Mouse (Mus musculus): ENCODE results near the gene Orai1. TPM values are rescaled to one million over a fixed set of nuclear protein-coding genes. Genes with fewer than 3 reads are reported as not detected.

Orai1 gene
- polyA plus RNA-seq, 1 experiment = 68.5 TPM

DNA sequence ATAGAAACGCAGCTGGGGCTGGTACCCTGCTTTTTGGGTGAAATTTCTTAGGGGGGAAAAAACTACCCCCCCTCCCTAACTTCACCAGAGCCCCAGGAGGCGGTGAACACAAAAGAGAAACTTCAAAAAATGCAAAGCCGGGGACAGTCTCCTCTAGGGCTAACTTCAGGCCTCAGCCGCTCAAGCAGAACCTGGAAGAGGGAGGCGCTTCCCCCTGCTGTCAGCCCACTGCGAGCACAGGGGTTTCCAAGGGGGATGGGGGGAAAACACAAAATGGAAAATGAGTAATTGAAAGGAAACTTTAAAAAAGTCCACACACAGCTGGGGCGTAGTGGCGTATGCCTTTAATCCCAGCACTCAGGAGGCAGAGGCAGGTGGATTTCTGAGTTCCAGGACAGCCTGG is 28.8 kb upstream of the Orai1 start:
- Histone ChIP-seq H3K4me1 (ENCODE audit: control insufficient read depth, insufficient read depth, low read length) (peaks cover 14% of the 10 kb centered on the region), H3K4me3 (ENCODE audit: insufficient read depth, low read length) (peak overlapping the region; percentile 65), H3K27ac (ENCODE audit: insufficient read depth, low read depth, low read length) (0 out of 2 replicates have a peak overlapping the region, but pooled peaks have one; percentile 13)

GRCm38 (mm10) chr5:122987211-122988020 is 27.5 kb upstream of the Orai1 start:
- peak overlapping the region; percentile 65 for H3K4me3 ChIP-seq (ENCODE audit: insufficient read depth, low read length)
- no peak for TF ChIP-seq POLR2A (IDR thresholded peaks at IDR 0.05; ENCODE audit: borderline replicate concordance, low read depth, low read length)
- no peak for TF ChIP-seq CTCF (IDR thresholded peaks at IDR 0.05; ENCODE audit: low read depth, low read length)
- peak overlapping the region; percentile 93 for H3K27ac ChIP-seq (ENCODE audit: insufficient read depth, low read depth, low read length)
- peaks cover 19% of the 10 kb centered on the region for H3K4me1 ChIP-seq (ENCODE audit: control insufficient read depth, insufficient read depth, low read length)

More for the DNA sequence above, 28.8 kb upstream of the Orai1 start:
- TF ChIP-seq POLR2A (IDR thresholded peaks at IDR 0.05; ENCODE audit: borderline replicate concordance, low read depth, low read length) (no peak), CTCF (IDR thresholded peaks at IDR 0.05; ENCODE audit: low read depth, low read length) (no peak)

GRCm38 (mm10) chr5:122988021-122988751 is 26.7 kb upstream of the Orai1 start:
- H3K4me1 ChIP-seq (ENCODE audit: control insufficient read depth, insufficient read depth, low read length) = peaks cover 20% of the 10 kb centered on the region
- no peak for TF ChIP-seq POLR2A (IDR thresholded peaks at IDR 0.05; ENCODE audit: borderline replicate concordance, low read depth, low read length)
- no peak for TF ChIP-seq CTCF (IDR thresholded peaks at IDR 0.05; ENCODE audit: low read depth, low read length)
- H3K27ac ChIP-seq (ENCODE audit: insufficient read depth, low read depth, low read length) = peak overlapping the region; percentile 93
- peak overlapping the region; percentile 65 for H3K4me3 ChIP-seq (ENCODE audit: insufficient read depth, low read length)

DNA sequence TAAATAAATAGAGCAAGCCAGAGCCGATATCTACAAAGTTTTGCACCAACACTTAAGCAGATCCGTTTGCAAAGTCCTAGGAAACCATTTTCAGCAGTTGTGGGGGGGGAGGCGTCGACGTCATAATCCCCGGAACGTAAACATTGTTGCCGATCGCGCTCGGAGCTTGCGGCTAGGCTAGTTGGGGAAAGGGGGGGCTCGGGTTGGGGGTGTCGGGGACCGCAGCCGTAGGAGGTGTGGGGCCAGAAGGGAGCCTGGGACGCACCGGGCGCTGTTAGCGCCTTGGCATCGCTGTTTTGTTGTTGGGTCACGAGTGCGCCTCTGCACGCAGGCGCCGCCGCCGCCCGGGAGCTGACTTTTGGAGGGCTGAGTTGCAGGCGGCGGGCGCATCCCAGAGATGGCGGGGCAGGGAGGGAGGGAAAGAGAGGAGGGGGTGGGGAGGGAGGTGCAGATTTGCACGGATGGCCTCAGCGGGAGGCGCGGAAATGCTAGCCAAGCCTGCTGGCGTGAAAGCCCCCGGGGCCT is 25.8 kb upstream of the Orai1 start:
- H3K27ac ChIP-seq (ENCODE audit: insufficient read depth, low read depth, low read length) = peak overlapping the region; percentile 93

DNA sequence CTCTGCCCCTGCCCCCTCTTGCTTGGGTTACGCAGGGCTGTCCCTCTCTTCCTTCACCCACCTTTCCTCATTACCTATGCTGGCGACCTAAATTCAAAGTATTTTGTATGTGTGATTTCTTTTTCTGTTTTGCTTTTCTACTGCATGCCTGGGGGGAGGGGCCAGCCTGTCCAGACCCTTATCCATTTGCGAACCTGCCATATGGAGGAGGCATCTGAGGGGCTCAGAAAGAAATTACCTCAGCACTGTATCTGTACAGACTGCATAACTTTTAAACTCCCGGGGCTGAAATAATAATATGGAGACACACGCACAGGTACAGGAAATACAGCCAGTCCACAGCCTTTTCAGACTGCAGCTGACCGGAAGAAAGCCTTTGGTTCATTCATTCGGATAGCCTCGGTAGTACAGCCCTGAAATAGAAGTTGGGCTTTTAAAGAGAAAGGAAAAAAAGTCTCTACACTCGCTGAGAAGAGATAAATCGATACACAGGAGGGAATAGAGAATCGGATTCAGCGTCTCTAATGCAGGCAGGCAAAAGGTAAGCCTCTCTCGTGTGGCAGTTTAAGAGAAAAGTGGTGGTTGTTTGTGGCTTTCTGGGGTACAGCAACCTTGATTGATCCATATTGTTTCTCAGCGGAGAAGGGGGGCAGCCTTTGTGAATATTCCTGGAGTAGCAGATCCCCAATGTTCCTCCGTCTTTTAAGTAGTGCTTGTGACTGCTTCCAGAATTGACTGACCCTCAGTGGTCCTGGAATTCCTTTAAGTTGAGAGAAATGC is 25.1 kb upstream of the Orai1 start, which contains the start of gene Kdm2b:
Kdm2b (minus strand) TSS at position 273 of the 780 bp plus-strand sequence.
- TF ChIP-seq POLR2A (IDR thresholded peaks at IDR 0.05; ENCODE audit: borderline replicate concordance, low read depth, low read length) = no peak
- no peak for TF ChIP-seq CTCF (IDR thresholded peaks at IDR 0.05; ENCODE audit: low read depth, low read length)
- peak within 1 kb of the TSS; percentile 93 for H3K27ac ChIP-seq (ENCODE audit: insufficient read depth, low read depth, low read length)

More for the DNA sequence above, 25.8 kb upstream of the Orai1 start:
- TF ChIP-seq POLR2A (IDR thresholded peaks at IDR 0.05; ENCODE audit: borderline replicate concordance, low read depth, low read length) = no peak
- no peak for TF ChIP-seq CTCF (IDR thresholded peaks at IDR 0.05; ENCODE audit: low read depth, low read length)
- peak overlapping the region; percentile 65 for H3K4me3 ChIP-seq (ENCODE audit: insufficient read depth, low read length)
- peaks cover 20% of the 10 kb centered on the region for H3K4me1 ChIP-seq (ENCODE audit: control insufficient read depth, insufficient read depth, low read length)

DNA sequence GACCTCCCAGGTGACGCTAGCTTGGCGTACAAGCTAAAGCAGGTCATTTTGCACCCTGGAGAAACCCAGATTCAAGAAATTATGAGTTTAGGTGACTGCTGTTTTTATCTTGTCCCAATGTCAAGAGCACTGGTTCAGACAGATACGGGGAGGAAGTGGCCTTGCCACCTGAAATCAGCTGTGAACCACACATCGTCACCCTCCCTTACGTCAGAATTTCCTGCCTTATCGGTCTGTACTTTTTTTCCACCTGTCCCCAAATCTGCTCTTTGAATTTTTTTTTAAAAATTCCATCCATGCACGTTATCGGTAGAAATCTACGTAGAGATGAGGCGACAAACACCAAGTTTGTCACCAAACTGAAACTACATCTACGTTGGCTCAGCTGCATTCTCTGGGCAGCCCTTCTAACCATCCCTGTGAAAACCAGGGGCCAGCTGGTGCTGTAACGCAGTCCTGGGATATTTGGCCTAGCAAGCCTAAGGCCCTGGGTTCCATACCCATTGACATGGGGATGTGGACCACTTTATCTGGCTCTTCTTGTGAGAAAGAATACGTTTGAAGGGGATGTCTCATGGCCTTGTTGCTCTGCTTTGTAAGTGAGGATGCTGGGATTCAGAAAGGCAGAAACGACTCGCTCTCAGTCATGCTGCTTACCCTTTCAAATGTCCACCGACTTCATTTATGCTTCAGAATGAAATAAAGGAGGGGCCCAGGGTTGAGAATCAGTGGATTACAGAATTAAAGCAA is 24.3 kb upstream of the Orai1 start:
- no peak for TF ChIP-seq CTCF (IDR thresholded peaks at IDR 0.05; ENCODE audit: low read depth, low read length)
- no peak for TF ChIP-seq POLR2A (IDR thresholded peaks at IDR 0.05; ENCODE audit: borderline replicate concordance, low read depth, low read length)
- Histone ChIP-seq H3K4me1 (ENCODE audit: control insufficient read depth, insufficient read depth, low read length) (peaks cover 11% of the 10 kb centered on the region), H3K27ac (ENCODE audit: insufficient read depth, low read depth, low read length) (peak overlapping the region; percentile 93), H3K4me3 (ENCODE audit: insufficient read depth, low read length) (peak overlapping the region; percentile 65)

More for the DNA sequence above, 25.1 kb upstream of the Orai1 start, which contains the start of gene Kdm2b:
- Histone ChIP-seq H3K4me3 (ENCODE audit: insufficient read depth, low read length) (peak within 1 kb of the TSS; percentile 65), H3K4me1 (ENCODE audit: control insufficient read depth, insufficient read depth, low read length) (peaks cover 16% of the 10 kb centered on the region)

GRCm38 (mm10) chr5:122991350-122992004 is 23.4 kb upstream of the Orai1 start:
- TF ChIP-seq POLR2A (IDR thresholded peaks at IDR 0.05; ENCODE audit: borderline replicate concordance, low read depth, low read length) = no peak
- no peak for TF ChIP-seq CTCF (IDR thresholded peaks at IDR 0.05; ENCODE audit: low read depth, low read length)
- Histone ChIP-seq H3K27ac (ENCODE audit: insufficient read depth, low read depth, low read length) (peak overlapping the region; percentile 93; the same call in 1 of the 2 replicates), H3K4me3 (ENCODE audit: insufficient read depth, low read length) (peak overlapping the region; percentile 65), H3K4me1 (ENCODE audit: control insufficient read depth, insufficient read depth, low read length) (peaks cover 11% of the 10 kb centered on the region)

GRCm38 (mm10) chr5:122993811-122994210 is 21.1 kb upstream of the Orai1 start:
- TF ChIP-seq CTCF (IDR thresholded peaks at IDR 0.05; ENCODE audit: low read depth, low read length) (no peak), POLR2A (IDR thresholded peaks at IDR 0.05; ENCODE audit: borderline replicate concordance, low read depth, low read length) (no peak)
- H3K4me1 ChIP-seq (ENCODE audit: control insufficient read depth, insufficient read depth, low read length) = peaks cover 32% of the 10 kb centered on the region
- H3K4me3 ChIP-seq (ENCODE audit: insufficient read depth, low read length) = no peak overlapping the region
- no peak overlapping the region for H3K27ac ChIP-seq (ENCODE audit: insufficient read depth, low read depth, low read length)
